Mouse (Mus musculus): ENCODE data around the gene Cyp1a2. TPM values are rescaled to one million over a fixed set of nuclear protein-coding genes. Genes with fewer than 3 reads are reported as not detected.

The Cyp1a2 gene
- not detected for polyA plus RNA-seq (2014; fragmentation: Illumina TruSeq; extraction: RNeasy Lipid Tissue Mini Kit (QIAGEN cat#74804); ENCODE audit: low read depth, low replicate concordance)

GRCm38 (mm10) chr9:57683520-57683919 lies at the start of gene Cyp1a2:
Gene Cyp1a2 (minus strand): TSS chr9:57683703.

GRCm38 (mm10) chr9:57708068-57708719 lies 24.7 kb upstream of the Cyp1a2 start, which contains the start of gene Edc3:
Gene Edc3 (plus strand): TSS chr9:57708540.

DNA sequence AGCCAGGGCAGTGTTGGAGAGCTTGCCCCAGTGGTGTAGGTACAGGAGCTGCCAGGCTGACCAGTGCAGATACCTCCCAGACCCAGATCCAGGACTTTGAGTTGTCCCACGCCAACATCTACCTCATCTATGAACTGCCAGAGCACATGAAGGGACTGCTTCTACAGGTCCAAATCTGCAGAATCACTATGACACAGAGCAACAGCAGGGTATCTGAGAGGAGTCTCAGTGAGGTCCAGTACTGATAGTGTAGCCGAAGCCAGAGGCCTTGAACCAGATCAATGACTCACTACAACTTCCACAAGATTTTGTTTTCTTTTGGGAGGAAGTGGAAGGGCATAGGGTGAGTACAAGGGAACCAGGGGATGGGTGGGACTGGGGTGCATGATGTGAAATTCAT lies 4.2 kb upstream of the Cyp1a2 start, which contains the start of gene Cyp1a1:
Gene Cyp1a1, plus strand, starts transcription at position 178 of the 400 bp plus-strand sequence.

DNA sequence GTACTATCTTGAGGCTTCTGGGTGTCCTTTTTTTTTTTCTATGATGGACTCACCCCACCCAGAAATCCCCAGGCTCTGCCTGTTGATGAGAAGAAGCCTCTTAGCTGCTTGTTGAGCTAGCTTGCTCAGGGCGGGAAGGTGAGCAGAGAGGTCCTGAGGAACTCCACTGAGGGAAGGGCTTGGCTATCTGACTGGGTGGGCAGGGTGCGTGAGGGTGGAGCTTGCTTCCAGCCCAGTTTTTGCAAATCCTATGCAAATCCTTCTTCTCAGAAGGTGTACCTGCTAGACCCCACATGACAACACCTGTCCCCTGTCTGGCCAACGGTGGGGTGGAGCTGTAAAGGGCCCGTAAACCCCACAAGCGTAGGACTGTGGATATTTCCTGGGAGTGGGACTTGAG lies 30.2 kb downstream of the Cyp1a2 start, which contains the start of gene Csk:
Gene Csk, minus strand, starts transcription at position 349 of the 400 bp plus-strand sequence.

Other genes with a start within 250 kb of the Cyp1a2 start
- gene Ppcdc, start 243.6 kb downstream of the Cyp1a2 start, polyA plus RNA-seq (2014; fragmentation: Illumina TruSeq; extraction: RNeasy Lipid Tissue Mini Kit (QIAGEN cat#74804); ENCODE audit: low read depth, low replicate concordance), result 44.1 TPM
- 30.8 TPM for gene Scamp5, start 215.6 kb downstream of the Cyp1a2 start, polyA plus RNA-seq (2014; fragmentation: Illumina TruSeq; extraction: RNeasy Lipid Tissue Mini Kit (QIAGEN cat#74804); ENCODE audit: low read depth, low replicate concordance)
- gene Rpp25, start 179.7 kb downstream of the Cyp1a2 start, polyA plus RNA-seq (2014; fragmentation: Illumina TruSeq; extraction: RNeasy Lipid Tissue Mini Kit (QIAGEN cat#74804); ENCODE audit: low read depth, low replicate concordance), result 1.0 TPM
- 235 TPM for gene Cox5a, start 162.4 kb downstream of the Cyp1a2 start, polyA plus RNA-seq (2014; fragmentation: Illumina TruSeq; extraction: RNeasy Lipid Tissue Mini Kit (QIAGEN cat#74804); ENCODE audit: low read depth, low replicate concordance)
- gene Fam219b, start 146.2 kb downstream of the Cyp1a2 start, polyA plus RNA-seq (2014; fragmentation: Illumina TruSeq; extraction: RNeasy Lipid Tissue Mini Kit (QIAGEN cat#74804); ENCODE audit: low read depth, low replicate concordance), result 15.9 TPM
- 43.3 TPM for gene Mpi, start 130.9 kb downstream of the Cyp1a2 start, polyA plus RNA-seq (2014; fragmentation: Illumina TruSeq; extraction: RNeasy Lipid Tissue Mini Kit (QIAGEN cat#74804); ENCODE audit: low read depth, low replicate concordance)
- 70.5 TPM for gene Scamp2, start 122.8 kb downstream of the Cyp1a2 start, polyA plus RNA-seq (2014; fragmentation: Illumina TruSeq; extraction: RNeasy Lipid Tissue Mini Kit (QIAGEN cat#74804); ENCODE audit: low read depth, low replicate concordance)
- gene Ulk3, start 94.3 kb downstream of the Cyp1a2 start, polyA plus RNA-seq (2014; fragmentation: Illumina TruSeq; extraction: RNeasy Lipid Tissue Mini Kit (QIAGEN cat#74804); ENCODE audit: low read depth, low replicate concordance), result 35.0 TPM
- not detected for gene Cplx3, start 77.4 kb downstream of the Cyp1a2 start, polyA plus RNA-seq (2014; fragmentation: Illumina TruSeq; extraction: RNeasy Lipid Tissue Mini Kit (QIAGEN cat#74804); ENCODE audit: low read depth, low replicate concordance)
- gene Lman1l, start 62.9 kb downstream of the Cyp1a2 start, polyA plus RNA-seq (2014; fragmentation: Illumina TruSeq; extraction: RNeasy Lipid Tissue Mini Kit (QIAGEN cat#74804); ENCODE audit: low read depth, low replicate concordance), result not detected
- gene Csk, start 30.1 kb downstream of the Cyp1a2 start, polyA plus RNA-seq (2014; fragmentation: Illumina TruSeq; extraction: RNeasy Lipid Tissue Mini Kit (QIAGEN cat#74804); ENCODE audit: low read depth, low replicate concordance), result 57.5 TPM
- gene Cyp1a1, start 4.2 kb upstream of the Cyp1a2 start, polyA plus RNA-seq (2014; fragmentation: Illumina TruSeq; extraction: RNeasy Lipid Tissue Mini Kit (QIAGEN cat#74804); ENCODE audit: low read depth, low replicate concordance), result 1.9 TPM
- gene Edc3, start 24.8 kb upstream of the Cyp1a2 start, polyA plus RNA-seq (2014; fragmentation: Illumina TruSeq; extraction: RNeasy Lipid Tissue Mini Kit (QIAGEN cat#74804); ENCODE audit: low read depth, low replicate concordance), result 11.7 TPM
- gene Clk3, start 82.2 kb upstream of the Cyp1a2 start, polyA plus RNA-seq (2014; fragmentation: Illumina TruSeq; extraction: RNeasy Lipid Tissue Mini Kit (QIAGEN cat#74804); ENCODE audit: low read depth, low replicate concordance), result 57.8 TPM
- gene Arid3b, start 153.1 kb upstream of the Cyp1a2 start, polyA plus RNA-seq (2014; fragmentation: Illumina TruSeq; extraction: RNeasy Lipid Tissue Mini Kit (QIAGEN cat#74804); ENCODE audit: low read depth, low replicate concordance), result 4.5 TPM
- gene Ubl7, start 227.3 kb upstream of the Cyp1a2 start, polyA plus RNA-seq (2014; fragmentation: Illumina TruSeq; extraction: RNeasy Lipid Tissue Mini Kit (QIAGEN cat#74804); ENCODE audit: low read depth, low replicate concordance), result 68.0 TPM